Mouse (Mus musculus): Measurements from ENCODE around the gene Timm13.
A peak's percentile ranks its signal among the peaks of the same experiment; 100 is the strongest.

Gene Timm13

DNA sequence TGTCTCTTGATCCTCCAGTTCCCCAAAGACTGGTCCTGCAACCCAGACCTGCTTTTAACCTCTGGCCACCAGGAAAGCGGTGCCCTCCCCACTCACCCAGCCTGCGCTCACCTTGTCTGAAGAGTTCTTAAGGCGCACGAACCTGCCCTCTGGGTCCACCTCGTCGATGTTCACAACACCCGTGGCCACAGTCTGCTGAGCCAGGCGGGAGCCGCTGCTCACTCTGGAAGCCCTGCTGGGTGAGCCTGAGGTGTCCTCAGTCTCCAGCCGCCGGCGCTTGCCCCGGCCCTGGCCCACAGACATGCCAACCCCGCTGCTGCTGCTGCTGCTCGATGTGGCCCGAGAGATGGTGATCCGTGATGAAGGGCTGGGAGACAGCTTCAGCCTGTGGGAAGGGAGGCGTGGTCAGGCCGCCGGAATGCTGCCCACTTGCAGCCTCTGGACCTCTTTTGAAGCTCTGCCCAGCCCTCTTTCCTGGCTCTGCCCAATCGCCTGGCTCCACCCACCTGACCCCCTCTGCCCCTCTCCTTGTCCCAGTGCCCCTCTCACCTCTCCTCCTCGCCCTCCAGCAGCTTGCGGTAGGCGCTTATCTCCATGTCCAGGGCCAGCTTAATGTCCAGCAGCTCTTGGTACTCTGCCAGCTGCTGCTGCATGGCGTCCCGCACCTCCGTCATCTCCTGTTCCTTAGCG, 3.4 kb upstream of the Timm13 start:
- DNase-seq (ENCODE audit: low spot score in 2 of 2) = no peak

DNA sequence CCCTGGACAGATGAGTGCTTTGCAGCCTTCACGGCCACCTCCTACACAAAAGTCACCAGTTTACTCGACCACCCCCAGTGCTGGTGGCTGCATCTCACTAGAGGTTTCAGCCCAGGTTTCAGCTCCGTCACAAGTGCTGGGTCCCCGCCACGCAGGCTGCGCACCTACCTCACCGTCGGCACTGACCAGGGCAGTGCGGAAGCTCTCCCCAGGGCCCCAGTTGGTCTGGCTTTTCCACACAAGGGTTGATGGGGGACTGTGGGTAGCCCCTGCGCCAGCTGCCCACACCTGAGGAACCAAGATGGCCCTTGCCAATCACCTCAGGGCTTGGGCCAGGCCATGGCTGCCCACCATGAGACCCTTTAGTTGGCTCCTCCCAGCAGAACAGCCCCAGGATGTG, 2.5 kb upstream of the Timm13 start:
- DNase-seq (ENCODE audit: low spot score in 2 of 2) = no peak

DNA sequence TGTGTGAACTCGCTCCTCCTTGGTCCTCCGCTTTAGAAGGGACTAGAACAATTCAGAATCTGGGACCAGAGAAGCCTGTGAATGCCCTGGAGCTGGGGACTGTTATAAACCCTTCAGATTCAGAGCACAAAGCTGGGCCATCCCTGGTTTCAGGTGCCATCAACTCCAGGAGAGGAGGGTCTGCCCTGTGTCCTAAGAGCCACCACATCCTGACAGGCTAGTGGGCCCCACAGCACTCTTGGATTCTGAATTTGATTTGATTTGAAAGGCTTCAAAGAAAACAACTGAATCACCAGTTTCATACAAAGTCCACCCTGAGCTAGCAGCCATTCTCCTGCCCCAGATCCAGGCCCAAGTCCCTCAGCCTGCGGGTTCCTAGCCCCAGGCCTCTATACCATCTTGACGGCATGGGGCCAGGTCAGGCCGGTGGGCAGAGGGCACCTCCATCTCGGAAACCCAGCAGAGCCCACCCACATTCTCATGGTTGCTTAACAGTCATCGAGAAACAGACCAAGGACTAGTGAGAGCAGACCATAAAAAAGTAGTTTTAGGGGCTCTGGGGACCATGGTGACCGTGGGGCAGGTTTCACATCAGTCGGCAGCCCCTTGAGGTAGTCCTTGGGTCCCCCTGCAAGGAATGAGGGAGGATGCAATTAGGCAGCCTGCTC, 1.6 kb upstream of the Timm13 start:
- DNase-seq (ENCODE audit: low spot score in 2 of 2) = no peak

DNA sequence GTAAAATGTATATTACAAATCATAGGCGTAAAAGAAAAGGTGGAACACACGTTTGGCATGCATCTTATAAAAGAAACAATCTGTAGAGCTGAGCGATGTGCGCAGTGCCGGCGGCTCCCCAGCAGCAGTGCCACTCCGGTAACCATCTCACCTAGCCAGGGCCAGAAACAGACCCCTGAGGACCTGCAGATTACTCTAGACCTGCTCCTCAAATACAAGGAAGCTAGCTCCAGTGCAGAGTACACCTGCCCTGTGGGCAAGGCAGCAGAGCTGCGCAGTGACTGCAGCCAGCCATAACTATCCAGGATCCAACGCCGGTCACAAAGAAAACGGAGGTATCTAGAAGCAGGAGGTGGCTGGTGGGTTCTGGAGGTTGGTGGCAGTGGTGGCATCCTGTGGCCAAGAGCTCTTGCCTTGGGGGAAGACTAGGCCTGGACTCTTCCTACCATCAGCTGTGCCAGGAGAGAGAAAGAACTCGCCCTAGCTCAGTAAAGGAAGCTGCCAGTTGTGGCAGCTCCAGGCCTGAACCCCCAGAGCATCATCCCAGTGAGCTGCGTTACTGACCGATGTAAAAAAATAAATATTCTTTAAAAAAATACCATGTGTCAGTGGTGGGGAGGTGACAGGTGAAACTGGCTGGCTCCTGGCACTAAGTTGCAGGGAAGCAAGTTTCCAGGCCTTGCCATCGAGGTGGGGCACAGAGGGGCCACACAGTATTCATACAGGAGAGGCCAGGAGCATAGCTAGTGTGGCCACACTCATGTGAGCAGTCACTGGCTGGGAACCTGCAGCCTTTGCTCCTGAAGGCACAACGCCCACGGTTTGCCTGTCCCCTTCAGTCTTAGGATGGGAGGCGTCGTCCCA, 872 bp upstream of the Timm13 start:
- no peak for DNase-seq (ENCODE audit: low spot score in 2 of 2)

DNA sequence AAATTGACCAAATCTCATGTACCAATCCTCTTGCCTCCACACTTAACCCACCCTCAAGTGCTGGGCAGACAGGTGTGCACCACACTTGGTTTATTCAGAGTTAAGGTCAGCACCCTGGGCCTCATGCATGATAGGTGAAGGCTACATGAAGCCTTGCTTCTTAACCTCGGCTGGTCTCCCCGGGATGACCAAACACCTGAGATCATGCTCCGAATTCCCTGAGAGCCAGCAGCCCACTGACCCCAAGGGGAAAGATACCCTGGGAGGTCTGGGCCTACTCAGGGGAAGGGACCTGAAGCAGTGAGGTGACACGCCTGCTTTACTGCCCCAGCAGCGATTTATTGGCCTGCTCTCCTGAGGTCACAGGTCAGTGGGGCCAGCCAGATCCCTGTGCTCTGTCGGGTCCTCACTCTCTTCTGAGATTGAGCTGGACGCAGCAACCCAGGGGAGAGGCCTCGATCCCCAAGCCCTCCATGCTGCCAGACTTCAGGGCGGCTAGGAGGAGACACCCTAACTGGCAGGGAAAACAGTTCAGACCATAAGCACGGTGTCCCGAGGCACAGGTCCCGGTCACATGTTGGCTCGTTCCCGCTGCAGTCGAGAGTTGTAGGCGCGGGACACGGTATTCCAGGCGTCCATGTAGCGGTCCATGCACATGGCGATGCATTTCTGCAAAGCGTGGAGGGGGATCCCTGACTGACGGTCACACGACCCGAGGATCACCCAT, 1.0 kb downstream of the Timm13 start:
- DNase-seq (ENCODE audit: low spot score in 2 of 2) = no peak

DNA sequence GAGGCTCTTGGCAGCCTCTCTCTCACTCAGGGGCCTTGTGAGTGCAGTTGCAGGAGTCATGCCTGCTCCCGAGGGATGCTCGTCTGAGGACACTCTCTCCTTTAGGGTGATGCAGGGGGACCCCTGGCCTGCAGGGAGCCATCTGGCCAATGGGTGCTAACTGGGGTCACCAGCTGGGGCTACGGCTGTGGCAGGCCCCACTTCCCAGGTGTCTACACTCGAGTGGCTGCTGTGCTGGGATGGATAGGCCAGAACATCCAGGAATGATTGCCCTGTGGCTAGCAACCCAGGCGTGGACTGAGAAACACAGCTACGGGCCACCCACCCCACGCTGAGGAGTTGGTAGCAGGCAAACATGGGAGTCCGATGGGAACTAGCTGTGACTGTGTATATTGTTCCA, 1.7 kb downstream of the Timm13 start:
- DNase-seq (ENCODE audit: low spot score in 2 of 2) = no peak

DNA sequence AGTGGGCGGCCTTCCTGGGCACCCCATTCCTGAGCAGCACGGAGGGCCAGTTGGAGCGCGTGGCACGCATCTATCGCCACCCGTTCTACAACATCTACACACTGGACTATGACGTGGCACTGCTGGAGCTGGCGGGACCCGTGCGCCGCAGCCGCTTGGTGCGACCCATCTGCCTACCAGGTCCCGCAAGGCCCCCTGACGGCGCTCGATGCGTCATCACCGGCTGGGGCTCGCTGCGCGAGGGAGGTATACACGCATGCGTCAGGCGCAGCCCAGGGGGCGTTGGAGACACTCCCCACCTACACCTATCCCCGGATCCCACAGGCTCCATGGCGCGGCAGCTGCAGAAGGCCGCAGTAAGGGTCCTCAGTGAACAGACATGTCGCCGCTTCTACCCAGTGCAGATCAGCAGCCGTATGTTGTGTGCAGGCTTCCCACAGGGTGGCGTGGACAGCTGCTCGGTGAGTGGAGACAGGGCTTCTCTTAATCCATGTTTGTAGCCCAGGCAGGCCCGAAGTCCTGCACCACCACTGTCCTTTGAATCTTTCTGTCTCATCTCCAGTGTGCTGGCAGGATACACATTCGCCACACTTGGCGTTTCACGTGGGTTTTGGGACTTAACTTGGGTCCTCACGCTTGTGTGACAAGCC, 2.8 kb downstream of the Timm13 start:
- no peak for DNase-seq (ENCODE audit: low spot score in 2 of 2)

DNA sequence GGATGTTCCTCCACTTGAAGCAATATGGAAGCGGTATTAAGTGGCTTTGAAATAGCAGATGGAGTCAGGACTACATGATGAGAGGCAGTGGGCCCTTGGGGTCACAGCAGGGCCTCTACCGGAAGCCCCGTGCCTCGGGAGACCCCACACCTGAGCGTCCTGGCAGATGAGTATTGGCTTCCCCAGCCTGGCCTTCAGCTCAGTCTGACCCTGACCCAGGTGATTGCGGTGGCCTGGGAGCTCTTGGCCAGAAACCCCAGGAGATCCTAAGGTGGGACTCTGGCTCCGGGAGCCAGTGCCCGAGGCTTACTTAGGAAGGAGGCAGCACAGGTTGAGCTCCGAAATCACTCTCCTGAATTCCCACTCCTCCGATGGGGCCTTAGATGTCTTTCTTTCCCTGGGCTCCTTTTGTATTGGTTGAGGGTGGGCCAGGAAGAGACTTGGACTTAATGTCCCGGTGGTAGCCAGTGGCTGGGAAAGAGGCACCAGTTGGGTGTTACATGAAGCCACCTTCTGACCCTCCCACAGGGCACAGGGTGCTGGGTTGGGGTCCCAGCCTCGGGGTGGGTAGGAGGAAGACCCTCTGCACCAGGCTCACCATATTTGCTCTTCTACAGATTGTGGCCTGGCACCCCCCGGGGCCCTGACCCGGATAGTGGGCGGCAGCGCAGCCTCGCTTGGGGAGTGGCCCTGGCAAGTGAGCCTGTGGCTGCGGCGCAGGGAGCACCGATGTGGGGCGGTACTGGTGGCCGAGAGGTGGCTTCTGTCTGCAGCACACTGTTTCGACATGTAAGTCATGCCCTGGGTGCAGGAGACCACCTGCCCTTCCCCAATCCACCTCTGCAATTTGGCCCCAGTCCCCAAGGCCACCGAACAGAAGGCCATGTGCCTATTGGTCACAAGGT, 3.9 kb downstream of the Timm13 start:
- DNase-seq (ENCODE audit: low spot score in 2 of 2) = no peak

DNA sequence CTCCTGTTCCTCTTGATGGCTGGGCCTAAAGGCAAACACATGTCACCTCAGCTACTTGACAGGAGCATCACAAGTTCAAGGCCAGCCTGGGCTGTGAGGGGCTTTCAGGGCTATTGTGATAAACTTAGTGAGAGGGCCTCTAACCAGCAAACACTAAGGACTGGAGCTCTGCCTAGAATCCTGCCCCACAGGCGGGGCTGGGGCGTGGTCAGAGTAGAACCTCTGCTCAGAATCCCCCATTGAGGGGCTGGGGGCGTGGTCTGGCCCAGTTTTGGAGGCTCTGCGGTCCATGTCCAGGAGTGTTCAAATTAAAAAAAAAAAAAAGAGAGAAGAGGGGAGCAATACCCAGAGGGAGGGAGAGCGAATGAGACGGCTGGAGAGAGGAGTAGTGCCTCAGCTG, 5.1 kb downstream of the Timm13 start:
- DNase-seq (ENCODE audit: low spot score in 2 of 2) = no peak

DNA sequence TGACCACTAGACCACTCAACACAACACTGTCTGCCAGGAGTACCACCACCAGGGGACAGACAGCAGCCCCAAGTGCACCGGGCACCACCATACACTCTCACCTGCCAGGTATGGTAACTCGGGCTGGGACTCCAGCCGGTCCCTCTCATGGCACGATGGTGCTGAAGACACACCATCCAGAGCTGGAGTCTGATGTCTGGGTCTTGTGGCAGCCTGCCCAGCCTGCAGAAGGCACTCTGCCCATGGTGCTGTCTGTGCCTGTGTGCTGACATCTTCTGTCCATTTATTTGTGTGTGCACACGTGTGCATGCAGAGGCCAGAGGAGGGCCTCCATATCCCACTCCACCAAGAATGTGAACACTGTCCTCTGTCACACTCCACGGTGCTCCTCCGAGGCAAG, 5.7 kb downstream of the Timm13 start:
- no peak for DNase-seq (ENCODE audit: low spot score in 2 of 2)

DNA sequence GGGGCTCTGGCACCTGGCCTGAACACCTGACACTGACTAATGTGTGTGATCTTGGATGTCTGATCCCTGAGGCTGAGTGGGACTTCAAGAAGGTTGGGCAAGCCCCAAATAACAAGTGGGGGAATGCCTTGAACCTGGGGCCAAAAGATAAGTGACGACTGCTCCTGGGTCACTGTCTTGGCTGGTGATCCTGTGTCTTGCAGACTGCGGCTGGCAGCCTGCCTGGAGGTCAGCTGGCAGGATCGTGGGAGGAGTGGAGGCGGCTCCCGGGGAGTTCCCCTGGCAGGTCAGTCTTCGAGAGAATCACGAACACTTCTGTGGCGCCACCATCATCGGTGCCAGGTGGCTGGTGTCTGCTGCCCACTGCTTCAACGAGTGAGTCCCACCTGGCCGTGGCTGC, 13.6 kb downstream of the Timm13 start:
- DNase-seq (ENCODE audit: low spot score in 2 of 2) = peak in 1 of 2 experiments; percentile 40

DNA sequence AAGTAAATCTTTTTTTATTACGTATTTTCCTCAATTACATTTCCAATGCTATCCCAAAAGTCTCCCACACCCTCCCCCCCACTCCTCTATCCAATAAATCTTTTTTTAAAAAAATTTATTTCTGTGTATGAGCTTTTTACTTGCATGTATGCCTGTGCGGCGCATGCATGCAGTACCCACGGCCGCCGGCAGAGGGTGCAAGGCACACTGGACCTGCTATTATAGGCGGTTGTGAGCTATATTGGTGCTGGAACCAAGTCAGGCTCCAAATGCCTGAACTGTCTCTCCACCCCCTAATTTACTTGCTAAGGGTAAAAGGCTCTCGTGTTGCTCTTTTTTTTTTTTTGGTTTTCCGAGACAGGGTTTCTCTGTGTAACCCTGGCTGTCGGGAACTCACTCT, 19.5 kb downstream of the Timm13 start:
- peak; percentile 55 to 84 for DNase-seq (ENCODE audit: low spot score in 2 of 2)

DNA sequence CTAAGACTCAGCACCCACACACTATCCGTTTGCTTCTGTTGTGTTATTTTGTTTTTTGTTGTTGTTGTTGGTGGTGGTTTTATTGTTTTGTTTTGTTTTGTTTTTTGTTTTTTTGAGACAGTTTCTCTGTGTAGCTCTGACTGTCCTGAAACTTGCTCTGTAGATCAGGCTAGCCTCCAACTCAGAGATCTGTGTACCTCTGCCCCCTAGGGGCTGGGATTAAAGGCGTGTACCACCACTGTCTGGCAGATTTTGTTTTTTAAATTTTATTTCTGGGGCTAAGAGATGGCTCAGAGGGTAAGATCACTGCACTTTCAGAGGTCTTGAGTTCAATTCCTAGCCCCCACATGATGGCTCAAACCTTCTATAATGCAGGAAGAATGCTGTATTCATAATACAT, 19.9 kb downstream of the Timm13 start:
- DNase-seq (ENCODE audit: low spot score in 2 of 2) = no peak

DNA sequence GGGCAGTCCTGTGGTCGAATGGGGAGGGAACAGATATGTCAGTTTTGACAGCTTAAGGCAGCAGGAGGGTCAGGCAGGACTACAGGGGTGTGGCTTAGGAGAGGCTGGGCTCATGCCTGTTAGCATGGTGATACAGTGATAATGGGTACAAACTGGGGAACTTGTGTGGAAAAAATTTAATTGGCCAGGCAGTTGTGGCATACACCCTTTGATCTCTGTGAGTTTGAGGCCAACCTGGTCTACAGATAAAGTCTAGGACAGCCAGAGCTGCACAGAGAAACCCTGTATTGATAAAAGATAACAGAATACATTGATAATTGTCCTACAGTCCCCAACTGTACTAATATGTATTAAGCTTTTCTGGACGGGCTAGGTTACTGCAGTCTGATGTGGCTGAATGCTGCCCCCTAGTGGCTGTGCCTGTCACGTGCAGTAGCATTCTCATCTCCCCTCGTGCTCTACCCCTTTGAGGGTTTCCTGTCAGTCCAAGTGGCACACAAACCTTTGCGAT, 20.6 kb downstream of the Timm13 start:
- DNase-seq (ENCODE audit: low spot score in 2 of 2) = peak in 1 of 2 experiments; percentile 70

DNA sequence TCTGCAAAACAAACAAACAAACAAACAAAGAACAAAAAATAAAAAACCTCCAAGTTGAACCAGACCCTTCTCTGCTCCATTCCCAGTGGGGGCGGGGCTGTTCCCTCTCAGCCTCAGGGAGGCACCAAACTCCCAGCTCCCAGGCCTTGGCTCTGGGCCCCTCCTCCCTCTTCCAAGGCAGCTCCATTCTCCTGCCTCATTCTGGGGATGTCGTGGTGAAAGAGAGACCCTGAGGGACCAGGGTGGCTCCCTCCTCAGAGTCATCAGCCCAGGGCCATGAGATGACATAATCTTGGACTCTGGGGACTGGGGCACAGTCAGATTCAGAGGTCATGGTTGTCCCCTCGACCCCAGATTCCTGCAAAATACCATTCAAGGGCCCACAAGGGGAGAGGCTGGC, 24.2 kb downstream of the Timm13 start:
- DNase-seq (ENCODE audit: low spot score in 2 of 2) = no peak

DNA sequence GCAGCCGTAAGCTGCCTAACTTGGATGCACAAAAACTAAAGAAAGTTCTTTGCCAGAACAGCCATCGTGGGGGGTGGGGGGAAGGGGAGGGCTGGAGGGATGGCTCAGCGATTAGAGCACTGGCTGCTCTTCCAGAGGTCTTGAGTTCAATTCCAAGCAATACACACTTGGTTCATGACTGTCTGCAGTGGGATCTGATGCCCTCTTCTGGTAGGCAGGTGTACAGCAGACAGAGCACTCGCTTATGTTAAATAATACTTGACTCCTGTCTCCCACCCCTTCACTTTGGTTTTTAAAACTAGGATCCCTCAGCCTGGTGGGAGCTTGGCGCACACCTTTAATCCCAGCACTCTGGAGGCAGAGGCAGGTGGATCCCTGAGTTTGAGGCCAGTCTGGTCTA, 24.7 kb downstream of the Timm13 start:
- peak in 1 of 2 experiments; percentile 62 for DNase-seq (ENCODE audit: low spot score in 2 of 2)

DNA sequence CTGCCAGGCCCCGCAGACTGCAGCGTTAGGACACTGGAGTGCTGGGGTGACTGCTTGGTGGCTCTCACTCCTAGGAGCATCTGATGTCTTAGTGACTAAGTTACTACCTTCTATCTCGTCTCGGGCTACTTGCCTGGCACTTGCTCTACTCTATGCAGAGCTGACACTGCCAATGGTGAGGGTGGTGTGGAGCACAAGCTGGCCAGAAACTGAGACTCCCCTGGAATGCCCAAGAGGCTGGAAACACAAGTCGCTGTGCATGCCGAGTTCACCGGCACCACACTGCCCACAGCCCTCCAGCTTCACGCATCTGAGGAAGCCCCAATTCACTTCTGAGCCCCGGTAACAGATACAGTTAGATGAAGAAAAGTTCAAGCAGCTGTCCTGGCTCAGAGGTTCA, 26.7 kb downstream of the Timm13 start:
- DNase-seq (ENCODE audit: low spot score in 2 of 2) = no peak

DNA sequence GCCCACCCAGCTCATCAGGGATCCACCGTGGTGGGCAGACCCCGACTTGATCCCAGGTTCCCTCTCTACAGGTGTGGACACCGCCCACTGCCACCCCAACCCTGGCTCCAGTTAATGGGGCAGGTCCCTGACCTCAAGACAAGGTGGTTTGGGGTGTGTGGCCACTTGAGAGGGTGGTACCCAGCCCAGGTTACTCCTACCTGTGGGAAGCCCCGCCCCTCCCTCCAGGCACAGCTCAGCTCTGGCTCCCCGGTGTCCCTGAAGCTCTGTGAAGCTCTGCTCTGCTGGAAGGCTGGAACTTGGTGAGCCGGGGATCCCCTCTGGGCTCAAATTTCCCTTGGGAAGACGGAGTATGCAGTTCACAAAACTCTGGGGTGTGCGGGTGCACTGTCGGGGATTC, 29.2 kb downstream of the Timm13 start, which contains the start of gene Tmprss9:
Gene Tmprss9 (plus strand): TSS at position 268 of the 400 bp plus-strand sequence.
- no peak for DNase-seq (ENCODE audit: low spot score in 2 of 2)

DNA sequence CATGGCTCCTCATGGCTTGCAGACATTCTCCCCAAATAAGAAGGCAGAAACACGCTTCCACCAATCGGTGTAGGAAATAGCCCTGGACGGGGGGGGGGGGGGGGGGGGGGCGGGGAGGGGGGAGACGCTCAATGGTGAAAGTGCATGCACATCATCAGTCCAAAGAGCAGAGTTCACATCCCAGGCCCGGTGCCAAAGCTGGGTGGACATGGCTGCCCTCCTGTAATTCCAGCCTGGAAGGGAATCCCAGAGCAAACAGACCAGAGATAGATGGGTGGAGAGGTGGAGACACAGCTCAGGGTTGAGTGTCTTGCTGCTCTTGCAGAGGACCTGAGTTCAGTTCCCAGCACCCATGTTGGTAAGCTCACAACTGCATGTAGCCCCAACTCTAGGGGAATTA, 29.8 kb downstream of the Timm13 start:
- no peak for DNase-seq (ENCODE audit: low spot score in 2 of 2)

DNA sequence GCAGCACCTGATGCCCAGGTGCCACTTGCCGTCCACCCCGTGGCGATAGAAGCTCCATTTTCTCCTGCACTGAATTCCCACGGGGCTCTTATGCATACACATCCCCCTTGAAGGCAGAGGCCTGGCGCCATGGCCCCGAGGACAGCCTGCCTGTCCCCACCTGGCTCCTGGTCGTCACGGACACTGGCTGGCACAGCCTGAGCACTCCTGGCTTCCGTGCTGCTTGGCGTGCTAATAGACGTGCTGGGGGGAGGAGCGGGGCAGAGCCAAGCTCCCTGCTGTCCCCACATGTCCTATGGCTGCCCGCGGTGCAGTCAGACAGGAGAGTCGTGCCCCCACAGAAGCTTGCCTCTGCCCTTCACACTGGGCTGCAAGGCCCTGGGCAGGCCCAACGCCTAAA, 36.3 kb downstream of the Timm13 start:
- DNase-seq (ENCODE audit: low spot score in 2 of 2) = peak in 1 of 2 experiments; percentile 30
